Mouse (Mus musculus) lung, embryonic 14.5 days (tissue): ENCODE measurements at regions not wholly inside any gene's neighbourhood (a gene's known extent, or its start where the extent isn't known, plus 50 kb on each side); places are given as distances from the start of the nearest gene placed in this dataset.

Experiments used
- ATAC-seq: fragments of 200-750 bp; cut with Nextera tagmentation; 2 replicates; pipeline ENCODE4 v1.8.0; 2017; ENCODE audit warnings: mild to moderate bottlenecking, moderate TSS enrichment, moderate library complexity; ENCODE audit not compliant: insufficient read depth
- DNase-seq: peaks from one replicate; pipeline ENCODE4 v3.0.0-alpha.2; 2015
- H3K27ac ChIP-seq: fragments of 300-500 bp; sonication (generic); 2 replicates; pipeline ENCODE4 v1.5.1; 2014; ENCODE audit warnings: low read depth, mild to moderate bottlenecking, moderate library complexity
- H3K27me3 ChIP-seq: fragments of 300-500 bp; sonication (generic); 2 replicates; pipeline ENCODE4 v1.6.1; 2014; ENCODE audit warnings: low read length, control low read depth; ENCODE audit not compliant: insufficient read depth
- H3K36me3 ChIP-seq: fragments of 300-500 bp; sonication (generic); 2 replicates; pipeline ENCODE4 v1.6.1; 2014; ENCODE audit warnings: control low read depth; ENCODE audit not compliant: insufficient read depth
- H3K4me1 ChIP-seq: fragments of 300-500 bp; sonication (generic); 2 replicates; pipeline ENCODE4 v1.6.1; 2014; ENCODE audit warnings: antibody characterized with exemption, control low read depth; ENCODE audit not compliant: insufficient read depth
- H3K4me2 ChIP-seq: fragments of 300-500 bp; sonication (generic); 2 replicates; pipeline ENCODE4 v1.6.1; 2014; ENCODE audit warnings: mild to moderate bottlenecking
- H3K4me3 ChIP-seq: fragments of 300-500 bp; sonication (generic); 2 replicates; pipeline ENCODE4 v1.5.1; 2014; ENCODE audit warnings: low read depth, low read length
- H3K9ac ChIP-seq: fragments of 300-500 bp; sonication (generic); 2 replicates; pipeline ENCODE4 v1.6.1; 2014
- H3K9me3 ChIP-seq: fragments of 300-500 bp; sonication (generic); 2 replicates; pipeline ENCODE4 v1.6.1; 2016; ENCODE audit warnings: low read depth, low read length, control low read depth
- CTCF ChIP-seq: IDR thresholded peaks from 2 replicates; pipeline ENCODE4 v1.5.1; 2016; ENCODE audit warnings: antibody characterized with exemption, low read depth
- WGBS: fragments of 180-500 bp; shearing (Covaris S2); extraction: QIAGEN DNeasy Blood & Tissue Kit; methylation state at CpG from one replicate; pipeline ENCODE4 v1.1.7; 2014; 5-methylcytosine and 5-hydroxymethylcytosine counted together

- Histone ChIP-seq H3K27me3 (no peaks in the 10 kb centered on the region), H3K4me3 (no peak overlapping the region), H3K4me1 (no peaks in the 10 kb centered on the region), H3K9ac (no peak overlapping the region), H3K27ac (no peak overlapping the region), H3K36me3 (no peaks in the 10 kb centered on the region), H3K4me2 (no peak overlapping the region), H3K9me3 (no peaks in the 10 kb centered on the region)
- TF ChIP-seq CTCF, result no peak
- ATAC-seq (no peak), DNase-seq (no peak)
- 82% methylated on average over 2 of the region's 2 CpGs for WGBS
Observed at GRCm38 (mm10) chr1:57304757-57305156, 72.7 kb upstream of the 1700066M21Rik start.

GRCm38 (mm10) chr1:57322535-57322934, 54.9 kb upstream of the 1700066M21Rik start:
- Histone ChIP-seq H3K4me1 (no peaks in the 10 kb centered on the region), H3K4me2 (no peak overlapping the region), H3K9me3 (no peaks in the 10 kb centered on the region), H3K27ac (no peak overlapping the region), H3K4me3 (no peak overlapping the region), H3K27me3 (no peaks in the 10 kb centered on the region), H3K36me3 (no peaks in the 10 kb centered on the region), H3K9ac (no peak overlapping the region)
- TF ChIP-seq CTCF, result no peak
- ATAC-seq (no peak), DNase-seq (no peak)
- 86% methylated on average over 2 of the region's 2 CpGs for WGBS

GRCm38 (mm10) chr1:57323118-57323517, 54.3 kb upstream of the 1700066M21Rik start:
- Histone ChIP-seq H3K27ac (no peak overlapping the region), H3K4me2 (no peak overlapping the region), H3K27me3 (no peaks in the 10 kb centered on the region), H3K9me3 (no peaks in the 10 kb centered on the region), H3K4me3 (no peak overlapping the region), H3K36me3 (no peaks in the 10 kb centered on the region), H3K4me1 (no peaks in the 10 kb centered on the region), H3K9ac (no peak overlapping the region)
- no peak for DNase-seq
- ATAC-seq, result no peak
- TF ChIP-seq CTCF, result no peak
- 66% methylated on average over 2 of the region's 2 CpGs for WGBS

GRCm38 (mm10) chr1:57325585-57326165, 51.7 kb upstream of the 1700066M21Rik start:
- 64% methylated on average over 6 of the region's 6 CpGs for WGBS
- Histone ChIP-seq H3K9ac (no peak overlapping the region), H3K9me3 (no peaks in the 10 kb centered on the region), H3K27ac (no peak overlapping the region), H3K4me1 (no peaks in the 10 kb centered on the region), H3K27me3 (no peaks in the 10 kb centered on the region), H3K4me2 (no peak overlapping the region), H3K4me3 (no peak overlapping the region), H3K36me3 (no peaks in the 10 kb centered on the region)
- ATAC-seq (no peak), DNase-seq (no peak)
- TF ChIP-seq CTCF, result no peak
